Mouse (Mus musculus): ENCODE data around the gene Ubl5.

The Ubl5 gene

GRCm38 (mm10) chr9:20696107-20696712, 53.5 kb downstream of the Ubl5 start:
- DNase-seq (ENCODE audit: low spot score in 2 of 2) = no peak
